Mouse (Mus musculus) ES-E14 (cell line): ENCODE results near the gene Marc1. TPM values are rescaled to one million over a fixed set of nuclear protein-coding genes. Genes with fewer than 3 reads are reported as not detected.

Experiments used
- DNase-seq: peaks from one replicate; pipeline ENCODE4 v3.0.0-alpha.2; 2013; ENCODE audit warnings: low read depth, low spot score
- H3K27ac ChIP-seq: 2 replicates; pipeline ENCODE4 v1.5.1; 2012; ENCODE audit warnings: low read depth, mild to moderate bottlenecking, low read length, moderate library complexity, mixed read lengths; ENCODE audit not compliant: poor library complexity, insufficient read depth, severe bottlenecking
- H3K36me3 ChIP-seq: 2 replicates; pipeline ENCODE4 v1.6.1; 2012; ENCODE audit warnings: mild to moderate bottlenecking, low read length, moderate library complexity, mixed read lengths; ENCODE audit not compliant: control insufficient read depth, poor library complexity, insufficient read depth, severe bottlenecking
- H3K4me1 ChIP-seq, 2 experiments: fragments of 150-350 bp in 1 of 2; sonication (generic) in 1 of 2; 2 replicates each; pipeline ENCODE4 v1.6.1; 2012; ENCODE audit warnings: low read length in 2 of 2, mild to moderate bottlenecking in 1 of 2, mixed read lengths in 1 of 2; ENCODE audit not compliant: control insufficient read depth in 2 of 2, insufficient read depth in 2 of 2, poor library complexity in 1 of 2
- H3K4me3 ChIP-seq, 2 experiments: fragments of 150-350 bp in 1 of 2; sonication (generic) in 1 of 2; 2 replicates each; pipeline ENCODE4 v1.5.1; 2012; ENCODE audit warnings: low read length in 2 of 2, low read depth in 1 of 2, mild to moderate bottlenecking in 1 of 2, mixed read lengths in 1 of 2; ENCODE audit not compliant: insufficient read depth in 1 of 2, poor library complexity in 1 of 2, severe bottlenecking in 1 of 2
- H3K9ac ChIP-seq: 2 replicates; pipeline ENCODE4 v1.6.1; 2012; ENCODE audit warnings: low read depth, mild to moderate bottlenecking, low read length, mixed read lengths; ENCODE audit not compliant: poor library complexity, insufficient read depth, severe bottlenecking
- H3K9me3 ChIP-seq: fragments of 150-350 bp; sonication (generic); 2 replicates; pipeline ENCODE4 v1.6.1; 2012; ENCODE audit warnings: low read depth, mild to moderate bottlenecking, low read length; ENCODE audit not compliant: control insufficient read depth, insufficient read depth
- CHD2 ChIP-seq: IDR thresholded peaks from 2 replicates; pipeline ENCODE4 v1.6.1; 2014; ENCODE audit warnings: mild to moderate bottlenecking, low read depth, low read length, inconsistent platforms
- HCFC1 ChIP-seq: IDR thresholded peaks from 2 replicates; pipeline ENCODE4 v1.6.1; 2012; ENCODE audit warnings: low read length, inconsistent platforms, borderline replicate concordance; ENCODE audit not compliant: insufficient read depth
- MAFK ChIP-seq: IDR thresholded peaks from 2 replicates; pipeline ENCODE4 v1.6.1; 2014; ENCODE audit warnings: mild to moderate bottlenecking, low read depth, low read length, inconsistent platforms; ENCODE audit not compliant: insufficient read depth
- ZC3H11A ChIP-seq: IDR thresholded peaks from 2 replicates; pipeline ENCODE4 v1.6.1; 2012; ENCODE audit warnings: low read depth, mild to moderate bottlenecking, inconsistent platforms, low read length, borderline replicate concordance
- ZNF384 ChIP-seq: IDR thresholded peaks from 2 replicates; pipeline ENCODE4 v1.6.1; 2012; ENCODE audit warnings: low read depth, low read length, inconsistent platforms
- in situ Hi-C, 2 experiments: fragments of 600-800 bp; cut with MboI; formaldehyde crosslinking; loops; one replicate each; pipeline ENCODE4 v1.15.1; 2025; ENCODE audit warnings: low sequenced_read_pairs in 2 of 2, inconsistent platforms in 1 of 2; ENCODE audit not compliant: unreplicated experiment in 2 of 2
- total RNA-seq: library from RNA; depleted of rRNA; stranded (reverse); fragments of 300-350 nt; gene quantifications from 2 replicates; pipeline ENCODE4 v1.2.3, GENCODE M21; 2012

The Marc1 gene
- total RNA-seq, 1 experiment, result 0.18 TPM

DNA sequence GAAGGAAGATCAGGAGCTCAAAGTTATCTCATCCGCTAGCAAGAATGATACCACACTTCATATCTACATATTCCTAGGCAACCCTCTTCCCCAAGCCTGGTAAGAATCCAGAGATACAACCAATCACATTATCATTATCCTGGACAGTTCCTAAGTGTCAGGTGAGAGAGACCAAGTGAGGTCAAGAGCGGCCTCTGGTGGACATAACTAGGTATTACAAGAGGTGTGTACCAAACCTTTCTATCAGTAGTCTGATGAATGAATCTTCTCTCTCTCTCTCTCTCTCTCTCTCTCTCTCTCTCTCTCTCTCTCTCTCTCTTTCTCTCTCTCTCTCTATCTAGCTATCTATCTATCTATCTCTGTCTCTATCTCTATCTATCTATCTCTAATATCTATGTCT, 20.0 kb downstream of the Marc1 start:
- Histone ChIP-seq H3K4me3 (no peak overlapping the region), H3K36me3 (no peaks in the 10 kb centered on the region), H3K9ac (no peak overlapping the region), H3K9me3 (no peaks in the 10 kb centered on the region), H3K4me1 (peaks cover 0 to 5% of the 10 kb centered on the region in 2 experiments; a peak in 1 of 4 replicates), H3K27ac (no peak overlapping the region)
- TF ChIP-seq ZC3H11A (no peak), HCFC1 (no peak), ZNF384 (no peak), CHD2 (no peak), MAFK (no peak)
- in situ Hi-C loops, result no loop called here
- no peak for DNase-seq

DNA sequence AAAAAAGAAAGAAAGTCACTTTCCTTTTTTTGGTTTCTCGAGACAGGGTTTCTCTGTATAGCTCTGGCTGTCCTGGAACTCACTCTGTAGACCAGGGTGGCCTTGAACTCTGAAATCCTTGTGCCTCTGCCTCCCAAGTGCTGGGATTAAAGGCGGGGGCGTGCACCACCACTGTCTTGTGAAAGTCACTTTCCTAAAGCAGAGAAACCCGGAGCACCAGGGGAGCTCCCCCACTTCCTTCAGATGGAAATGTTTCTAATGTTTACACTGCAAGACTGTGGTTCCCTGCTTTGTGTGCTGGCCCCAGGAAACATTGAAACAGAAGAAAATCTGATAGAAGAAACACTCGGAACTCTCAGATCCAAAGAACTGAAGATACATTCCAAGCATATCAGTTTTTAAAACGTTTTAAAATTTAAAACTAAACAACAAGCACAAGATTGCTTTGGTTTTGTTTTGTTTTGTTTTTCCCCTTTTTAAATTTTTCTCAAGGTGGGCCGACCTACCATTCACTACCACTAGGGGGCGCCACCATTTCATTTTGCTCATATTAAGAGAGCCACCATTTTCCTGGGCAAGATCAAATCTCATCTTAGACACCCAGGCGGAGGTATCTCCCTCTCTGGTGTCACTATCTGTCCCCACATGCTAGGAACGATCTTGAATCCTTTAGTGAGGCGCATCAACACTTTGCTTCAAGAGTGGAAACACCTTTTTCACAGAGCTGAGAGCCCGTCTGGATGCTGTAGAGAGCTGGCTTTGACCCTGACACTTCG, 24.5 kb downstream of the Marc1 start:
- H3K27ac ChIP-seq, result no peak overlapping the region
- H3K9ac ChIP-seq, result no peak overlapping the region
- no peaks in the 10 kb centered on the region for H3K9me3 ChIP-seq
- peaks cover 0 to 7% of the 10 kb centered on the region in 2 experiments; a peak in 1 of 4 replicates for H3K4me1 ChIP-seq
- no peak for DNase-seq
- no peaks in the 10 kb centered on the region for H3K36me3 ChIP-seq
- H3K4me3 ChIP-seq, result no peak overlapping the region
- TF ChIP-seq ZNF384 (no peak), ZC3H11A (no peak), CHD2 (no peak), HCFC1 (no peak)
- in situ Hi-C loops, result no loop called here

DNA sequence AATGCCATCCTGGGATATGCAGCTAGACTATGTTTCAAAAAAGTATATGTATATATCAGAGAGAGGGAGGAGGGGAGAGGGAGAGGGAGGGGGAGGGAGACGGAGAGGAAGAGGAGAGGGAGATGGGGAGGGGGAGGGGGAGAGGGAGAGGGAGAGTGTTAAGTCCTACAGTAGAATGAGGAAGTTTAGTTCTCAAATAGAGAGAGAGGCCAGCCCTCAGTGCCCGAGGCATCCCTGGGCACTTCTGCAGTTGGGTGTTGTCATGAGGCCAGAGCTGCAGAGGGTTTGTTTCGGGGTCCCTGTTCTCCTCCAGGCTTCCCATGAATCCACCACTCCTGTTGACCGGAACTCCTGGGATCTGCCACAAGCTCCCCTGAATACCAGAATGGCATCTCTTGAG, 27.5 kb downstream of the Marc1 start:
- in situ Hi-C loops, result no loop called here
- DNase-seq, result no peak
- H3K4me3 ChIP-seq, result no peak overlapping the region
- no peak for TF ChIP-seq ZNF384
- no peak for TF ChIP-seq ZC3H11A
- no peak for TF ChIP-seq HCFC1
- no peak for TF ChIP-seq MAFK
- TF ChIP-seq CHD2, result no peak
- no peak overlapping the region for H3K9ac ChIP-seq
- no peak overlapping the region for H3K27ac ChIP-seq
- no peaks in the 10 kb centered on the region for H3K9me3 ChIP-seq
- H3K36me3 ChIP-seq, result no peaks in the 10 kb centered on the region
- H3K4me1 ChIP-seq, result peaks cover 0 to 8% of the 10 kb centered on the region in 2 experiments; a peak in 1 of 4 replicates

DNA sequence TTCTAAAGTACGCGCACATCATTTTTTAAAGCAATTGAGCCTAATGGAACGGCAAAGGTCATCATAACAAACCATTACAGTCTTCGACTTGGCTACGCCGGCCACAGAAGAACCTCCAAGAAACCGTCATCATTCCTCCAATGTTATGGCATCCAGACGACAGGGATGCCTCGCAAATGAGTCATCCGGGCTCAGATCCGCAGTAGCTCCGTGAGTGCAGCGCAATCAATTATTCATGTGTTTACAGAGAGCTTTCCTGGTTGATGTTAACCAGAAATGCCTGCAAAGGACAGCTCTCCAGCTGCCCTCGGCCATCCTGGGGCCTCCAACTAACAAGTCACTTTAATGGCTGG, 29.0 kb downstream of the Marc1 start:
- no peak overlapping the region for H3K9ac ChIP-seq
- no peaks in the 10 kb centered on the region for H3K9me3 ChIP-seq
- no peaks in the 10 kb centered on the region for H3K36me3 ChIP-seq
- no peak for DNase-seq
- H3K4me3 ChIP-seq, result no peak overlapping the region
- peaks cover 0 to 7% of the 10 kb centered on the region in 2 experiments; a peak in 1 of 4 replicates for H3K4me1 ChIP-seq
- in situ Hi-C loops, result no loop called here
- TF ChIP-seq CHD2, result no peak
- TF ChIP-seq ZC3H11A, result no peak
- no peak for TF ChIP-seq MAFK
- no peak for TF ChIP-seq ZNF384
- TF ChIP-seq HCFC1, result no peak
- no peak overlapping the region for H3K27ac ChIP-seq
